Mouse (Mus musculus): ENCODE data around the gene Galc.

- no peak for TF ChIP-seq CTCF (IDR thresholded peaks at IDR 0.05; ENCODE audit: insufficient read depth, low read depth, low read length)
- no peak for TF ChIP-seq POLR2A (IDR thresholded peaks at IDR 0.05; ENCODE audit: insufficient read depth, low read depth, low read length)
These were observed 3.8 kb downstream of the Galc start for GRCm38 (mm10) chr12:98255373-98255995.
